Mouse (Mus musculus): ENCODE measurements at regions not wholly inside any gene's neighbourhood (a gene's known extent, or its start where the extent isn't known, plus 50 kb on each side); places are given as distances from the start of the nearest gene placed in this dataset.
"Not testable (repeated sequence)": the region's sequence is repeated elsewhere in the genome, so short reads cannot be mapped to it uniquely, and the experiment has no call there.

DNA sequence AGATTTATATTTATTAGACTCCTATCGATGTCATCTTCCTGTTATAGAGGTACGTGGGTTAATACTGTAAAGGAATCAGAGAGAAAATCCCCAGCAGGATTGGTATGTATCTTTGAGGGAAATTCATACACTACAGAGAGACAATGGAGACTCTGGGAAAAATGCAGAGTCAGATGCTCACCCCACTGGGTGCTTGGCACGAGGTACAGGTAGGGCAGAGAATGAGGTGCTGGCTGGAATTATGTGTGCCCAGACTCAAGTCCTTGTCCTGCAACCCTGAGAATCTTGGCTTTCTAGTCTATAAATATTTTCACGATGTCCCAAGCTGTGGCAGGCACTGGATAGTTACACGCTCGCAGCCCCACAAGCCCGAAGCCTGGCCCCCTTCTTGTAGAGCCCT lies 57.8 kb upstream of the Cry1 start:
- no peak for DNase-seq (ENCODE audit: low read depth, low spot score)

DNA sequence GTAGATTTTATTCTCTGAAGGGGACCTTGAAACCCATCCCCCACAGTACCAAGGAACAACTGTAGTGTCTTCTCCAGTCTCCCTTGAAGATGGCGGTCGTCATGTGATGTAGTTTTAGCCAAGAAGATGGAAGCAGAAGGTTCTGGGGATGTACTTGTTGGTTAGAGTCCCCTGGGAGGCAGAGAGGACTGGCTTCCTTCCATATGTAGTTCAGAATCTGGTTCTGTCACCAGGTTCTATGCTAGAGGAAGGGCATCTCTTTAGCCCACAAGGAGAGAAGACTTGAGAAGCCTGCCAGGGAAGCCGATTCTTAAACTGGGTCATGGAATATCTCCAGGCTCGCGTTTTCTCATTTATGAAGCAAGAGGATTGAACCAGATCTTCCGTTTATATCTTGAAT lies 58.7 kb upstream of the Cry1 start:
- DNase-seq (ENCODE audit: low read depth, low spot score) = no peak

DNA sequence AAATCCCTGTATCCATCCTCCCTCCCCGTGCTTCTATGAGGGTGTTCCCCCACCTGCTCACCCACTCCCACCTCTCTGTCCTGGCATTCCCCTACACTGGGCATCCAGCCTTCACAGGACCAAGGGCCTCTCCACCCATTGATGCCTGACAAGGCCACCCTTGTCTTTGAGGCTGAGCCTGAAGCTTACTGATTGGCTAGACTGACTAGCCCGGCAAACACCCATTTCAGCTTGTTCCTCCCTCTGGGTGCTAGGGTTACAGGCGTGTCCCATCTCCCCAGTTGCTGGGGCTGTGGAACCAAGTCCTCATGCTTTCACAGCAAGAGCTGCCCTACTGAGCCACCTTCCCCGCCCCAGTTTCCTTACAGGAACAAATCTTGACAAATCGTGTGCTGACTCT lies 80.9 kb upstream of the Cry1 start:
- DNase-seq (ENCODE audit: low read depth, low spot score) = no peak

DNA sequence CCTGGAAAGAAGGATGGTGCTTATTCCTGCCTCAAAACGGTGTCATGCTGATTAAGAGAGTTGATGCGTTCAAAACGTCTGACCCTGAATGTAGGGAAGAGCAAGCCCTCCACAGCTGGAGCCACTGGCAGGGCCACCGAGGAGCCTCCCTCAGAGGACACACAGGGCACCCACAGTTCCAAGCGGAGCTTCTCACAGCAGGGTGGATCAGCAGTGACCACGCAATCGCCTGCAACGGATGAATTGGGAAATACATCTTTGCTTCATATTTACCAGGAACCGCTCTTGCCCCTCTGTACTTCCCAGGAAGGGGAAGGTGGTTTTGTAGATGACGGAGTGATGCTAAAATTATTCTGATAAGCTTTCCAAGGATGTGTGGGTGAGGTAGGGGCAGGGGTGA lies 81.3 kb upstream of the Cry1 start:
- no peak for DNase-seq (ENCODE audit: low read depth, low spot score)

DNA sequence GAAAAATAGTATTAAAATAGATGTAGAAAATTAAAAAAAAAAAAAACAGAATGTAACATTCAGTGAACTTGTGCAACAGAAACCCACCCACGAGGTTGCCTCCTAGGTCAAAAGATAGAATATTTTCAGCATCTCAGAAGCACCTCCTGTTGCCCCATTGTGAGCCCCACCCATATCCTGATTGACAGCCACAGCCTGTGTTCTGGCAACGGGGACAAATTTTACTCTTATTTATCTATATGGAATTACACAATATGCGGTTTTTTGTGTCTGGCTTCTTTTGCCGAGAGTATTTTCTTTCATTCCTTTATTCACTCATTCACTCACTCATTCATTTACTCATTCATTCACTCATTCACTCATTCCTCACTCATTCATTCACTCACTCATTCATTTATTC lies 81.9 kb upstream of the Cry1 start:
- no peak for DNase-seq (ENCODE audit: low read depth, low spot score)

DNA sequence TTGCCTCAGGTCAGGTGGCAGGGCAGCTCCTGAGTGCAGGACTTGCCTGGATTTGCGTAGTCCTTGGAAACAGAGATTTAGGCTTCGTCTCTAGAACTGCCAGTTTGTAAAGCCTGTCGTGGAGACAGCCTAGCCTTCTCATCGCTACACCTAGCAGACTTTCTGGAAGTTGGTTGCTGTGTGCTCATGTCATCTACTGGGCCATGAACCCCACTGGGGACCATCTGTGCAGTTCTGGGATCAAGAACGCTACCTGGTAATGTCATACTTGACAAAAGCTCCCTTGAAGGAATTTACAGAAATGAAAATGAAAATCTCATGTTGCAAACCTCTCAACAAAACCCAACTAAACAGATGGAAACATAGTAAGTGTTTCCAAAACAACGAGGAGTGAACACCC lies 85.3 kb upstream of the Cry1 start:
- DNase-seq (ENCODE audit: low read depth, low spot score) = no peak

DNA sequence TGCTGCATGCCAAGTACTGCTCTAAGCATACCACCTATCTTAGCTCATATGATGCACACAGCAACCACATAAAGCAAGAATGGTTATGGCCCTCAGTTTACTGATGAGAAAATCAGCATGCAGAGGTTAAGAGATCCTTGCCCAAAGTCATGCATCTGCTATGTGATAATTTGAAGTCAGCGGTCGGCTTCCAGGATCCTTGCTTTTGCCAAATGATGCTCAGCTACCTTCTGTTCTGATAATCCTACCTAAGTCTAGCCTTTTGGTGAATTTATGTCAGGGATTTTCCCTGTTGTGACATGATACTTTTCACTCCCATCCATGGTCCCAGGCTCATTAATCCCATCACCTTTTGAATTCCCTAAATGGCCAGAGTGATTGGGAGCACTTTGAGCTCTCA lies 91.9 kb upstream of the Cry1 start:
- no peak for DNase-seq (ENCODE audit: low read depth, low spot score)

DNA sequence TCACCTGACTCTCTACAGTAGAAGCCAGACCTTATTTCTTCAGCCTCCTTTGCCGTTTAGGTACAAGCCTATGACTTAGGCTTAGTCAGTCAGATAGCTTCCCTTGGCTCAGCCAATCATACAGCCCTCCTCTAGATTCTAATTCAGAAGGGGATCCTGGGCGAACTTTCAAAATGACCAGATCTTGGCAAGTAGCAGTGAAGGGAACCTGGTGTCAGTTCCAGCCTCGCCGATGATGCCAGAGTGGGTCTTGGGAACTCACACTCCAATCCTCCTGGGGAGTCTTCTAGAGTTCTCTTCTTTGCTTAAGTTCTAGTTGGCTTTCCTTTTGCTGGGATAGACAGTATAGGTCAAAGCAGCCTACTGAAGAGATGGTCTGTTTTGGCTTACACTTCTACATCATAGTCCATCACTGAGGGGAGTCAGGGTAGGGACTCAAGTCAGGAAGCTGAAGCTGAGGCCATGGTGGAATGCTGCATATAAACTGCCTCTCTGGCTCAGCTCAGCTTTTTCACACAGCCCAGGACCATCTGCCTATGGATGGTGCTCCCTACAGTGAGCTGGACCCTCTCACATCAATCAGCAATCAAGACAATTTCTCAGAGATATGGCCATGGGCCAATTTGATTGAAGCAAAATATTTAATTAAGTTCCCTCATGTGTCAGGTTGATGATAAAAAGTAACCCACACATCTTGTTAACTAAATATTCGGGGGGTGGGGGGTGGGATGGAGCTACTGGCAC lies 94.7 kb upstream of the Btbd11 start:
- DNase-seq (ENCODE audit: low read depth, low spot score) = peak; percentile 3

DNA sequence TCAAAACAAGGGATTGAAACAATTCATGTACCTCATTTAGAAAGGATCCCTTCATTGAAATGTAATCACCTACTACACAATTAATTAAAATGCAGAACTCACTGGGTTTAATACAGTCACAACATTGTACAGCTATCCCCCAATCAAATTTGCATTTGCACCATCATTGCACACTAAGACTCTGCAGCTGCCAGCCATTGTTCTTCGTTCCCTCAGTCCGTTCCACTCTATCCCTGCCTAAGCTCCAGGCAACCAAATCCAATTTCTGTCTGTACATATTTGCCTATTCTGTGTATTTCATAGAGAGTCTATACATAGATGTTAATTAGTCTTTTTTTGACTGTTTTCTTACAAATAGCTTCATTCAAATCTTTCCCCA lies 94.1 kb upstream of the Btbd11 start:
- DNase-seq (ENCODE audit: low read depth, low spot score) = peak; percentile 3

DNA sequence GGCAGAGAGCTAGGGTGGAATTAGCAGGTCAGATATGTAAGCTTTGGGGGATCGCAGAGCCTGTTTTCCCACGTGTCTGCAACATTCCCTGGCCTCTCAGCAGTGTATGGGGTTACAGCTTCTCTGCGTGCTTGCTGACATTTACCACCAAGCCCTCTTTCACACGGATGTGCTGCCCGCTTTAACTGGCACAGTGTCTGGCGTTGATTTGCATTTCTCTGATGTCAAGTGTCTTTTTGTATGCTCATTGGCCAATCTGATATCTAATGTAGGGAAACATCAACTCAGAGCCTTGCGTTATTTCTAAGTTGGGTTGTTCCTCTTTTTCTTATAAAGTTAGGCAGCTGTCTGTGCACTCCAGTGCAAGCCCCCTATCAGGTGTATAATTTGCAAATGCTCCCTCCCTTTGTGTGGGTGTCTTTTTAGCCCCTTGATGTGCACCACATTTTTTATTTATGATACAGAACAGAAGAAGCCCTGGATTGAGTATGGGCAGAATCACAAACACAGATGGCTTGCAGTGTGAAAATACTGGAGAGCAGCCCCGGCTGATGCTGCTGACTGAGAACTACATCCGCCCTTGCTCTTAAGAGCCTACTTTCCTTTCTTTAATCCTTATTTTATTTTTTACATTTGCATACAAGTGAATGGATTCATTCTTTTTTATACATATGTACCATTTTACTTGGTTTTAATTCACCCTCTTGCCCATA lies 93.4 kb upstream of the Btbd11 start:
- DNase-seq (ENCODE audit: low read depth, low spot score) = no peak

DNA sequence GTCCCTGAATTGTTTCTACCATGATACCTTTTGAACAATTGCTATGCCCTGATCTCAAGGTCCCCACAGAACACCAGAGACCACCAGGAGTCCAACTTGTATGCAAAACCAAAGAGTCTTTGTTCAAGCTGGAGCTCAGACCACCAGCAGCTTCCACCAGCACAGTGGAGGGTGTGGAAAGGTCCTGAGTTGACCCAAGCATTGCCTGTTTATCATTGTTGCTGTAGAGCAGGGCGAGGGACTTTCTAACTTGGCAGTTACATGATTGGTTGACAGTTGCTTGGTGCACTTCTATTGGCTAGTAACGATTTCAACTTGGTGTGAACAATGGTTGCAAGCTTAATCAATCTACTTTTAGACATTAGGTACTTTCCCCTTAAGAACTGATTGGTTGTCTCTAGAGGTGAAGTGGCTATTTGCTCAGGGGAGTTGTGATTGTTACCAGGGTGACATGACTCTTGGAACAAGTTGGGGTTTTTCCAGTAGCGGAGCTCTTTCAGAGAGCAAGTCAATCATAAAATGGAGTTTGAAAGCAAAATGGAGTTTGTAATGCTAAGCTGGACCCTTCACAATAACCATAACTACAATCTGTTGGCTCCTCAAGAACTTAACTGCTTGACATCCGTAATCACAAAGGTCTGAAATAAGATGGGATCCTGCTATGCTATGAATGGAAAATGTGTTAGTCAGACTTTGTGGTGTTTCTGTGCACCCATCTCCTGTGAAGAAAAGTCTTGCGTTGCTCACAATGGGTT lies 91.3 kb upstream of the Btbd11 start:
- DNase-seq (ENCODE audit: low read depth, low spot score) = no peak

DNA sequence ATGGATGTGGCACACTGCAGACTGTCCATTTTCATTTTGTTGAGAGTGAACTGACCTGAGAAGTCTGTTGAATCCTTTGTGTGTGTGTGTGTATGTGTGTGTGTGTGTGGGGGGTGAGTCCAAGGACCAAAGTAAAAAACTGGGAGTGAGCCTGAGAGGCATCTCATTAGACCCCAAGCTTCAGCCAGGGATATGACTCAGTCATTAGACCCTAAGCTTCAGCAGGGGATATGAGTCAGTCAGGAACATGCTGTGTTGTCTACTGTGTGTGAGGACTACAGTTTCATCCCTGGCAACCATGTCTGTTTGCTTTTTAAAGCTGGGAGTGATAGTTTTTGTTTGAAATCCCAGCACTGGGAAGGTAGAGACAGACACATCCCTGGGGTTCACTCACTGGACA lies 74.8 kb upstream of the Btbd11 start:
- DNase-seq (ENCODE audit: low read depth, low spot score) = no peak

DNA sequence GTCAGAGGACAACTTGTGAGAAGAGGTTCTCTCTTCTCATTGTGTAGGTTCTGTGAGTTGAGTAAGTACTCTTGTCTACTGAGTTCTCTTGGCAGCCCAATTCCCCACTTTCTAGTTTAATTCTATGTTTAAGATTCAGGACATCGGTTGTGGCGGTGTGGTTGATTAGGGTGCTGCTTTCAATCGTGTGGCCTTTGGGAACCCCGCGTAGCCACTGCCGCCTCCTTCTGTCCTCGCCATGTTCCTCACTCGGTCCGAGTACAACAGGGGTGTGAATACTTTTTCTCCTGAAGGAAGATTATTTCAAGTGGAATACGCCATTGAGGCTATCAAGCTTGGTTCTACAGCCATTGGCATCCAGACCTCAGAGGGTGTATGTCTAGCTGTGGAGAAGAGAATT lies 73.3 kb upstream of the Btbd11 start:
- DNase-seq (ENCODE audit: low read depth, low spot score) = not testable (repeated sequence)

DNA sequence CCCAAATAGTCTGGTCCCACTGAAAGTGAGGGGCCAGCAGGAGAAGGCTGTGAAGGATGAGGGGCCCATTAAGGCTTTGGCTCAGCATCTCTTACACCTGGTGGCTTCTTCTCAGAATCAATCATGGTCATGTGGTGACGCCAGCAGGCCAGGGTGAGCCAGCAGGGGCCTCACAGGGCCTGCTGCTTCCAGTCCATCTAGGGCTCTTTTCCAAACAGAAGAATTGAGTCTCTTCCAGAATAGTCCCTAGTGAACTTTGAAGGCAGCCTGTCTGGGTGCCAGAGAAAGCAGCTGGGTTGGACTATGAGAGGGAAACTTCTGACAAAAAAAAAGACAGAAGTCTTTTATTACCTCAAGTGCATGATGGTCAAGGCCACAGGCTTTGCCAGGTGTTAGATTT lies 65.6 kb upstream of the Btbd11 start:
- no peak for DNase-seq (ENCODE audit: low read depth, low spot score)

DNA sequence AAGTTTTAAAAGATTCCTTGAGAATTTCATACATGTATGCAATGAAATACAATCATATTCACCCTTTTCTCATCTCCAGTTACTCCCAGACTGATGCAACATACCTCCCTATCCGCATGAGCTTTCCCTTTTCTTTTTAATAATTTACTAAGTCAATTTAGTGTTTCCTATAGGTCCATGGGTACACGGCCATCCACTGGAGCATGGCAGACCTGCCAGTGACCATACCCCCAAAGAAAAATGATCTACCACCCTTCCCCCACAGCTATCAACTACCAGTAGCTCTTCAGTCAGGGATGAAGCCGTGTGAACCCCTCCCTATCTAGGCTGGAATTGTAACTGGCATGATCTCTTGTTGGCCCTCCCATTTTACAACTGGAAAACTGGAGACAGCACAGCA lies 64.3 kb upstream of the Btbd11 start:
- no peak for DNase-seq (ENCODE audit: low read depth, low spot score)

DNA sequence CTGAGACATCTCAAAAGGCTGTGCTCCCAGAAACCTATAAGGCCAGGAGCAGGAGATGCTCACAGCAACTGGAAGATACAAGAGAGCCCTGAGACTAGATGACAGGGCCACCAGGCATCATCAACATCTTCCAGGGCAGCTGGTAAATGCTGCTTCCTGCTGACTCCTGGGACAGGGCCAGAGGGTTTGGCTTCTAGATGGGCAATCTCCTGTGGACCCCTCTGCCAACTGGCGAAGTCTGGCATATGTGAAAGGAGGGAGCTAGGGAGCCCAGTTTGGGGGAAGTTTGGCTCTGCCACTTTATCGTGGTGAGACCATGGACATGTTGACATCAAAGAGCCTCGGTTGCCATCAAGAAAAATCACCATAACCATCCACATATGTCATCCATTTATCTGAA lies 57.2 kb upstream of the Btbd11 start:
- DNase-seq (ENCODE audit: low read depth, low spot score) = no peak

DNA sequence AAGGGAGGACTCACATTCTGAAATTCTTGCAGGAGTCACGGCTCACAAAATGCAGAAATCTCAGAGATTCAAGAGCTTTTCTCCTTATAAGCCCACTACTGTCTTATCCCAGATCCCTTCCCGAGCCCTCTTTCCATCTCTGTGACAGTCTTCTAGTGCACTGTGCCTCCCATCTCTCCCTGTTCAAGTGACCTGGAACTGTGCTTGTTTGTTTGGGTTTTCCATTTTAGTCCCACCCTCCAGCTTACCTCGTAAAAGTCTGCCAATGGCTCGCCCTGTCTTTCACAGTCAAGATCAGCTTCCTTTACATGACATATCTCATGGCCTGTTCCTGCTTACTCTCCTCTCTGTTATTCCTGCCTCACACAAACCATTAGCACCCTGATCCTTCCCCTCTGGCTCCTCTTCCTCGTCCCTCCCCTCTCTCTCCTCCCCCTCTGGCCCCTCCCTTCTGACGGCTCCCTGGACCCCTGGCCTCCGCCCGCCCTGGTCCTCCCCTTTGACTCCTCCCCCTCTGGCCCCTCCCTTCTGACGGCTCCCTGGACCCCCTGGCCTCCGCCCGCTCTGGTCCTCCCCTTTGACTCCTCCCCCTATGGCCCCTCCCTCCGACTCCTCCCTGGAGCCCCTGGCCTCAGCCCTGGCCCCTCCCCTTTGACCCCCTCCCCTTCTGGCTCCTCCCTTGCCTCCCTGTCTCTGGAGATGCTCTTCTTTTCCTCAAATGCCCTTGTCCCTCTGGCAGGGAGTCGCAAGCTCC lies 55.5 kb upstream of the Btbd11 start:
- DNase-seq (ENCODE audit: low read depth, low spot score) = peak; percentile 2
